Mouse (Mus musculus): ENCODE measurements around the gene Ube2s. TPM values are rescaled to one million over a fixed set of nuclear protein-coding genes. Genes with fewer than 3 reads are reported as not detected.
"Not testable (repeated sequence)": the region's sequence is repeated elsewhere in the genome, so short reads cannot be mapped to it uniquely, and the experiment has no call there.

Gene Ube2s
- 384 and 386 TPM in 2 replicates for polyA plus RNA-seq (2015; fragmentation: Nextera tagmentation; extraction: Ambion mirVana)

DNA sequence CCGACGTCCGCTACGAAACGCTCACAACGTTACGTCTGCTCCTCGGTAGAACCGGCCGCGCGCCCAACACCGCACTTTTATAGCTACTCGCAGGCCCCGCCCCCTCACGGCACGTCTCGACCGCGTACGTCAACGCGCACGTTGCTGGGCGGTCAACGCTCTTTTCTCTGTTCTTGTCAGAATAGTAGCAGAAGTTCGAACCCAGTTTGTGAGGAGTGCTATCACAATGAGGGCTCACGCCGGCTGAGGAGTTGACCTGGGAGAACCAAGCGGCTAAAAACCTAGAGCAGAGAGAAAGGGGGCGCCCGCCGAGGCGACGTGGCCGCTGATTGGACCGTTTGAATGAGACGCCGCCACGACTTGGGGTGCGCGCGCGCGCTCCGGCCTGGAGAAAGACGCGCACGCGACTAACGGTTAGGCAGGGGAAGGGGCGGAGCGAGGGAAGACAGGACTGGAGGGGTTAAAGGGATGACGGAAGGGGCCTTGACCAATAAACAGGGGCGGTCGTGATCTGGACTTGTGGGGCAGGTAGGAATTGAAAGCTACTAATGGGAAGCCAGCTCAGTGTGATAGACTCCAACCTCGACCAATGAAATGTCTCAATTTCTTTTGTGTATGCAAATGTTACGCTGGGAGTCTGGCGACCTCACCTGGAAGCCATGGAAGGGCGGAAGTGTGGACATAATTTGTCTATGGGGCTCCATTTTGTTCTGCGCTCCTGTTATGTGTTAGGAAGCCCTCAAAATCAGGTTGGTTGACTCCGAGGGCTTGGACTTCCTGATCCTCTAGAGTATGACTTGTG is at the start of gene Ube2s:
Gene Ube2s, minus strand, starts transcription at position 288 of the 802 bp plus-strand sequence.
- Histone ChIP-seq H3K9ac (peak within 1 kb of the TSS; percentile 99), H3K4me1 (peaks cover 28% of the 10 kb centered on the region), H3K4me2 (peak within 1 kb of the TSS; percentile 76), H3K27ac (peak within 1 kb of the TSS; percentile 98), H3K9me3 (replicated peaks) (no peaks in the 10 kb centered on the region), H3K27me3 (no peaks in the 10 kb centered on the region), H3K4me3 (replicated peaks) (peak within 1 kb of the TSS; percentile 99), H3K36me3 (peaks cover 31% of the 10 kb centered on the region)
- under 1% methylated on average over 62 of the region's 62 CpGs for WGBS
- ATAC-seq (replicated peaks; ENCODE audit: low FRiP score), result peak; percentile 99

- not testable (repeated sequence) for ATAC-seq (replicated peaks; ENCODE audit: low FRiP score); H3K9me3 ChIP-seq (replicated peaks); H3K9ac ChIP-seq; H3K4me1 ChIP-seq; H3K4me3 ChIP-seq (replicated peaks); H3K4me2 ChIP-seq; H3K27me3 ChIP-seq; H3K27ac ChIP-seq; H3K36me3 ChIP-seq
- 73% methylated on average over 3 of the region's 3 CpGs for WGBS
Measured at GRCm38 (mm10) chr7:4860926-4861325, 48.5 kb upstream of the Ube2s start.

- 62% methylated on average over 12 of the region's 12 CpGs for WGBS
- H3K9me3 ChIP-seq (replicated peaks), result no peaks in the 10 kb centered on the region
- H3K9ac ChIP-seq, result no peak overlapping the region
- H3K36me3 ChIP-seq, result no peaks in the 10 kb centered on the region
- ATAC-seq (replicated peaks; ENCODE audit: low FRiP score), result no peak
- 0 out of 2 replicates have a peak, but pooled peaks cover 2% of the 10 kb centered on the region for H3K4me1 ChIP-seq
- H3K27ac ChIP-seq, result no peak overlapping the region
- 0 out of 2 replicates have a peak, but pooled peaks cover 6% of the 10 kb centered on the region for H3K27me3 ChIP-seq
- H3K4me3 ChIP-seq (replicated peaks), result no peak overlapping the region
- no peak overlapping the region for H3K4me2 ChIP-seq
Measured at GRCm38 (mm10) chr7:4859418-4859978, 47.1 kb upstream of the Ube2s start.

GRCm38 (mm10) chr7:4857321-4857720 is 44.9 kb upstream of the Ube2s start:
- no peak overlapping the region for H3K4me3 ChIP-seq (replicated peaks)
- WGBS, result 66% methylated on average over 7 of the region's 7 CpGs
- no peak for ATAC-seq (replicated peaks; ENCODE audit: low FRiP score)

DNA sequence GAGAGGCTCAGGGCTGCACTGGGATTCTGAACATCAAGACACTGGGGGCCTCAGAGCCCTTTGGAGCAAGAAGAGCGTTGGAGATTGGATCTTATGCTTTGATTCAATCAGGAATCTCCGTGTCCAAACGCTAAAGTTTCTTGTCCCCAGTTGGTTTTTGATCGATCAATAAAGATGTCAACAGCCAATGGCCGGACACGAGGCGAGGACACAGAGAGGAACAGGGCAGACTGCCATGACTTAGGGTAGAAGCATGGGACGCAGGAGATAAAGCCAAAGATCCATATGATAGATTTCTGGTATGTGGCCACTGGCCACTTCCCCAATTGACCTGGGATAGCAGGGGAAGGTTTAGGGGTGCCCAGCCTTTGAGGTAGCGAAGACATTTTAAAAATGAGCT is 44.1 kb upstream of the Ube2s start:
- Histone ChIP-seq H3K9me3 (replicated peaks) (no peaks in the 10 kb centered on the region), H3K4me2 (no peak overlapping the region)
- WGBS, result 88% methylated on average over 9 of the region's 9 CpGs

More at GRCm38 (mm10) chr7:4857321-4857720, 44.9 kb upstream of the Ube2s start:
- Histone ChIP-seq H3K4me2 (no peak overlapping the region), H3K27me3 (0 out of 2 replicates have a peak, but pooled peaks cover 6% of the 10 kb centered on the region), H3K4me1 (no peaks in the 10 kb centered on the region), H3K36me3 (no peaks in the 10 kb centered on the region), H3K27ac (no peak overlapping the region), H3K9ac (no peak overlapping the region), H3K9me3 (replicated peaks) (no peaks in the 10 kb centered on the region)

DNA sequence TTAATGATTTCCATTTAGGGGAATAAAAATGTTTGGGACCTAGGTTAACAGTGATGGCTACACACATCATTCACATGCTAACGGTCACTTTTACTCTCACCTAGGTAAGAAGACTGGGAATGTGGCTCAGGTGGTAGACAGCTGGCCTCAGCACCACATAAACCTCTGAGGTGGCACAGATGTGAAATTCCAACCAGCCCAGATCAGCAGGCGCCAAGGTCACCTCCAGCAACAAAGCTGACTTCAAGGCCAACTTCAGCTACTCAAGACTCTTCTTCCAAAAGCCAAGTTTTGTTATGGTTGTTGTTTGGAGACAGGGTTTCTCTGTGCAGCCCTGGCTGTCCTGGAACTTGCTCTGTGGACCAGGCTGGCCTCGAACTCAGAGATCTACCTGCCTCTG is 41.2 kb upstream of the Ube2s start:
- no peak overlapping the region for H3K4me2 ChIP-seq
- no peak overlapping the region for H3K9ac ChIP-seq
- H3K4me1 ChIP-seq, result no peaks in the 10 kb centered on the region
- H3K9me3 ChIP-seq (replicated peaks), result no peaks in the 10 kb centered on the region
- 0 out of 2 replicates have a peak, but pooled peaks cover 8% of the 10 kb centered on the region for H3K27me3 ChIP-seq
- no peak overlapping the region for H3K27ac ChIP-seq
- H3K4me3 ChIP-seq (replicated peaks), result no peak overlapping the region
- no peak for ATAC-seq (replicated peaks; ENCODE audit: low FRiP score)
- no peaks in the 10 kb centered on the region for H3K36me3 ChIP-seq
- 80% methylated on average over 3 of the region's 3 CpGs for WGBS

More for the DNA sequence above, 44.1 kb upstream of the Ube2s start:
- Histone ChIP-seq H3K9ac (no peak overlapping the region), H3K4me1 (no peaks in the 10 kb centered on the region), H3K4me3 (replicated peaks) (no peak overlapping the region), H3K27ac (no peak overlapping the region), H3K27me3 (0 out of 2 replicates have a peak, but pooled peaks cover 6% of the 10 kb centered on the region), H3K36me3 (no peaks in the 10 kb centered on the region)
- ATAC-seq (replicated peaks; ENCODE audit: low FRiP score), result no peak

DNA sequence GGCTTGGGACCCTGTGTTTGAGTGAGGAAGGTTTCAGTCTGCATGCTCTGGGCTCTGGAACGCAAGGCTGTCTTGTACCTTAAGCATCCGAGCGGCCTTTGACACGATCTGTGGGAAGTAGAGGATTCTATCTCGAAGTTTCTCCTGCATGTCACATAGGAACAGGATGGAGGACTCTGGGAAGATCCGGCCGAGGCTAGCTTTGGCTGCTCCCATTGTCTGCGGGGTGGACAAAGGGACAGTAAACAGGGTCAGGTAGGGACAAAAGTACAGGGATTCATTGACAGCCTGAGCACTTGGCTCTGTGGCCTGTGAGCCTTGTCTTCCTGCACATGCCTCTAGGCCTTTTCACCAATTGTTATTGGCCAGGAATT is 38.9 kb upstream of the Ube2s start:
- H3K4me3 ChIP-seq (replicated peaks), result no peak overlapping the region
- WGBS, result 80% methylated on average over 8 of the region's 8 CpGs
- H3K9me3 ChIP-seq (replicated peaks), result no peaks in the 10 kb centered on the region
- no peak overlapping the region for H3K27ac ChIP-seq
- no peak for ATAC-seq (replicated peaks; ENCODE audit: low FRiP score)
- H3K4me1 ChIP-seq, result no peaks in the 10 kb centered on the region
- H3K4me2 ChIP-seq, result no peak overlapping the region
- no peak overlapping the region for H3K9ac ChIP-seq
- H3K27me3 ChIP-seq, result peaks cover 16% of the 10 kb centered on the region
- H3K36me3 ChIP-seq, result no peaks in the 10 kb centered on the region

DNA sequence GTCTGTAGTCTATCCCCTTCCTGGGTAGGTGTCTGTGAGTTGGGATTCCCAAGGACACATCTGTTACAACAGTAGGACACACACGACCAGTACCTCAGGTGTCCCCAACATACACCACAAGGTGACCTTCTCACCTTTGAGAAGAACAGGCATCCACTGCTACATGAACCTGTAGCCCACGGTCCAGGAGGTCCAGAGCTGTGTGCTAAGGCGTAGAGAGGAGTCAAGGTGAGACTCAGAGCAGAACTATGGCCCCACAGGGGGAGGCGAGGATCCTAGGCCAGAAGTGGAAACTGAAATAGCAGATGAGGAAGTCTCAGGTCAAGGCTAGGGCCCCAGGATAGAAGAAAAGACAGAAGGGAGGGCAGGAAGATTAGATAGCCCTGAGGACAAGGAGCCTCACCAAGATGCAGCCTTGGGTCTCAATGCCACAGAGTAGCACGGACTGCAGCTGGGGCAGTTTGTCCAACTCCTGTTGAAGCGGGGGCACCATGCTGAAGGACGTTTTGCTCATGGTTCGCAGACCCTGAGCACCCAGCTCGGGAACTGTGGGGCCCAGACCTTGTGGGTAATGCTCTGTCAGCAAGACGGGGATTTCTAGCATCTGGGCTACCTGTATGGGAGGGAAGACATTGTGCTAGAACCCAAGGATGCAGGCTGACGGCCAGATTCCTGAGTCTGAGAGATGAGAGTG is 38.4 kb upstream of the Ube2s start:
- no peak for ATAC-seq (replicated peaks; ENCODE audit: low FRiP score)
- Histone ChIP-seq H3K27me3 (peaks cover 19% of the 10 kb centered on the region), H3K4me3 (replicated peaks) (no peak overlapping the region), H3K9ac (no peak overlapping the region), H3K36me3 (no peaks in the 10 kb centered on the region), H3K9me3 (replicated peaks) (no peaks in the 10 kb centered on the region), H3K27ac (no peak overlapping the region), H3K4me2 (no peak overlapping the region), H3K4me1 (no peaks in the 10 kb centered on the region)
- 77% methylated on average over 11 of the region's 11 CpGs for WGBS

GRCm38 (mm10) chr7:4849372-4849771 is 37.0 kb upstream of the Ube2s start:
- no peaks in the 10 kb centered on the region for H3K36me3 ChIP-seq
- 48% methylated on average over 9 of the region's 9 CpGs for WGBS
- H3K27me3 ChIP-seq, result peaks cover 31% of the 10 kb centered on the region
- peaks cover 7% of the 10 kb centered on the region for H3K4me1 ChIP-seq
- H3K4me3 ChIP-seq (replicated peaks), result no peak overlapping the region
- no peak overlapping the region for H3K9ac ChIP-seq
- H3K4me2 ChIP-seq, result no peak overlapping the region
- ATAC-seq (replicated peaks; ENCODE audit: low FRiP score), result no peak
- no peaks in the 10 kb centered on the region for H3K9me3 ChIP-seq (replicated peaks)
- H3K27ac ChIP-seq, result no peak overlapping the region

- peak overlapping the region; percentile 95 for H3K4me2 ChIP-seq
- H3K4me3 ChIP-seq (replicated peaks), result peak overlapping the region; percentile 50
- peak overlapping the region; percentile 29; the same call in 1 of the 2 replicates for H3K9ac ChIP-seq
- H3K9me3 ChIP-seq (replicated peaks), result no peaks in the 10 kb centered on the region
- ATAC-seq (replicated peaks; ENCODE audit: low FRiP score), result peak; percentile 83
- peaks cover 73% of the 10 kb centered on the region for H3K27me3 ChIP-seq
- WGBS, result 2% methylated on average over 13 of the region's 13 CpGs
- no peak overlapping the region for H3K27ac ChIP-seq
- H3K36me3 ChIP-seq, result no peaks in the 10 kb centered on the region
- peaks cover 30% of the 10 kb centered on the region for H3K4me1 ChIP-seq
Measured at GRCm38 (mm10) chr7:4844917-4845309, 32.5 kb upstream of the Ube2s start.

GRCm38 (mm10) chr7:4844245-4844916 is 32.0 kb upstream of the Ube2s start, which contains the start of gene Shisa7:
TSS of gene Shisa7 (minus strand) at chr7:4844696.
- WGBS, result 1% methylated on average over 41 of the region's 41 CpGs
- Histone ChIP-seq H3K9me3 (replicated peaks) (no peaks in the 10 kb centered on the region), H3K4me1 (peaks cover 30% of the 10 kb centered on the region), H3K9ac (peak within 1 kb of the TSS; percentile 29), H3K27me3 (peaks cover 77% of the 10 kb centered on the region), H3K27ac (no peak within 1 kb of the TSS), H3K4me2 (peak within 1 kb of the TSS; percentile 95), H3K4me3 (replicated peaks) (peak within 1 kb of the TSS; percentile 50), H3K36me3 (no peaks in the 10 kb centered on the region)
- ATAC-seq (replicated peaks; ENCODE audit: low FRiP score), result peak; percentile 61

Data from kidney, embryonic 15.5 days (tissue).